Mouse (Mus musculus) retina, postnatal 7 days (tissue): ENCODE measurements around the gene Topors.
"Not testable (repeated sequence)": the region's sequence is repeated elsewhere in the genome, so short reads cannot be mapped to it uniquely, and the experiment has no call there.

ENCODE experiments used
- DNase-seq: peaks from one replicate; pipeline ENCODE4 v3.0.0-alpha.2; 2012; ENCODE audit warnings: low read depth, low spot score

The Topors gene

GRCm38 (mm10) chr4:40269430-40270032 lies at the start of gene Topors, which contains the start of gene Smim27:
TSS of gene Topors (minus strand) at chr4:40269850.
TSS of gene Smim27 (plus strand) at chr4:40269579.
- DNase-seq: peak; percentile 83

GRCm38 (mm10) chr4:40317404-40317803 lies 47.8 kb upstream of the Topors start:
- no peak for DNase-seq

- no peak for DNase-seq
These were observed 43.4 kb upstream of the Topors start for GRCm38 (mm10) chr4:40313026-40313425.

GRCm38 (mm10) chr4:40312213-40312612 lies 42.6 kb upstream of the Topors start:
- no peak for DNase-seq

- no peak for DNase-seq
These were observed 41.2 kb upstream of the Topors start for GRCm38 (mm10) chr4:40310796-40311383.

- DNase-seq: no peak
These were observed 40.0 kb upstream of the Topors start for GRCm38 (mm10) chr4:40309682-40310081.

GRCm38 (mm10) chr4:40302445-40303125 lies 32.9 kb upstream of the Topors start:
- no peak for DNase-seq

GRCm38 (mm10) chr4:40301076-40301789 lies 31.6 kb upstream of the Topors start:
- DNase-seq: peak; percentile 71

GRCm38 (mm10) chr4:40299169-40299568 lies 29.5 kb upstream of the Topors start:
- DNase-seq: no peak

- DNase-seq: not testable (repeated sequence)
These were observed 21.9 kb upstream of the Topors start for GRCm38 (mm10) chr4:40291511-40291910.

GRCm38 (mm10) chr4:40289046-40289445 lies 19.4 kb upstream of the Topors start:
- DNase-seq: no peak

GRCm38 (mm10) chr4:40287415-40287814 lies 17.8 kb upstream of the Topors start:
- no peak for DNase-seq

- DNase-seq: peak; percentile 53
These were observed 15.9 kb upstream of the Topors start for GRCm38 (mm10) chr4:40285582-40285981.

GRCm38 (mm10) chr4:40279276-40279900 lies 9.7 kb upstream of the Topors start, which contains the start of gene Ndufb6:
TSS of gene Ndufb6 (minus strand) at chr4:40279421.
- DNase-seq: peak; percentile 90

- no peak for DNase-seq
These were observed 9.2 kb upstream of the Topors start for GRCm38 (mm10) chr4:40278880-40279275.

GRCm38 (mm10) chr4:40268835-40269234 lies 815 bp downstream of the Topors start:
- no peak for DNase-seq

- peak; percentile 79 for DNase-seq
These were observed 1.3 kb downstream of the Topors start for GRCm38 (mm10) chr4:40268204-40268813.

- DNase-seq: no peak
These were observed 2.0 kb downstream of the Topors start for GRCm38 (mm10) chr4:40267681-40268080.

GRCm38 (mm10) chr4:40264321-40264720 lies 5.3 kb downstream of the Topors start:
- DNase-seq: no peak

- DNase-seq: no peak
These were observed 15.1 kb downstream of the Topors start for GRCm38 (mm10) chr4:40254385-40255103.

- no peak for DNase-seq
These were observed 15.9 kb downstream of the Topors start for GRCm38 (mm10) chr4:40253766-40254165.
